Mouse (Mus musculus) E14TG2a.4 (cell line): Measurements from ENCODE around the gene Unc13a.
A peak's percentile ranks its signal among the peaks of the same experiment; 100 is the strongest.

ENCODE experiments used
- H3K27me3 ChIP-seq: 2 replicates; pipeline ENCODE4 v1.6.1; 2014; ENCODE audit warnings: low read length, control low read depth; ENCODE audit not compliant: insufficient read depth
- H3K36me3 ChIP-seq: 2 replicates; pipeline ENCODE4 v1.6.1; 2014; ENCODE audit warnings: low read length, control low read depth; ENCODE audit not compliant: insufficient read depth
- H3K4me1 ChIP-seq: replicated peaks from 2 replicates; pipeline ENCODE4 v1.6.1; 2014; ENCODE audit warnings: low read depth, low read length, control low read depth
- H3K4me3 ChIP-seq: replicated peaks from 2 replicates; pipeline ENCODE4 v1.5.1; 2014; ENCODE audit warnings: mild to moderate bottlenecking, low read length
- H3K9me3 ChIP-seq: 2 replicates; pipeline ENCODE4 v1.6.1; 2014; ENCODE audit warnings: low read length, control low read depth
- CTCF ChIP-seq: conservative IDR thresholded peaks from 2 replicates; pipeline ENCODE4 v1.5.1; 2014; ENCODE audit warnings: low read length
- NANOG ChIP-seq: IDR thresholded peaks from 2 replicates; pipeline ENCODE4 v1.6.1; 2014; ENCODE audit warnings: borderline replicate concordance, low read length, mixed read lengths
- POU5F1 ChIP-seq: IDR thresholded peaks from 2 replicates; pipeline ENCODE4 v1.6.1; 2014; ENCODE audit warnings: low read length, borderline replicate concordance

The Unc13a gene

DNA sequence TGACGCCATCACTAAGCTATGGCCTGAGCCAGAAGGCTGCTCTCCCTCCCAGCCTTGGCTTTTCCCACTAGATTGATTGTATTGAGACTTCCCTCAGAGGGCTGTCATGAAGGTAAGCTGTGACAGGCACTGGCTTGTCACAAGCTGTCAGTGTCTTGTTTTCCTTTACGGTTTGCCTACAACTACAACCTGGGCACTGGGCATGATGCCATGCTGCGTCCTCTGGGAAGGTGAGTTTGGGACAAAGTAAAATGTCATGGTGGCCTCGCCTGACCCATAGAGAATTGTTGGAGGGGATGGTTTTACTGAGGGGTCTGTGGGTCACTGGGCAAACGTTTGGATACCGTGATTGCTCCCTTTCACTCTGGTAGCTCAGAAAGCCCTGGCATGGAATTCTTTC, 33.2 kb downstream of the Unc13a start:
- H3K36me3 ChIP-seq, result peaks cover 10% of the 10 kb centered on the region
- TF ChIP-seq NANOG, result no peak
- no peak overlapping the region for H3K4me3 ChIP-seq
- H3K9me3 ChIP-seq, result no peaks in the 10 kb centered on the region
- H3K4me1 ChIP-seq, result peaks cover 53% of the 10 kb centered on the region
- peaks cover 30% of the 10 kb centered on the region for H3K27me3 ChIP-seq

DNA sequence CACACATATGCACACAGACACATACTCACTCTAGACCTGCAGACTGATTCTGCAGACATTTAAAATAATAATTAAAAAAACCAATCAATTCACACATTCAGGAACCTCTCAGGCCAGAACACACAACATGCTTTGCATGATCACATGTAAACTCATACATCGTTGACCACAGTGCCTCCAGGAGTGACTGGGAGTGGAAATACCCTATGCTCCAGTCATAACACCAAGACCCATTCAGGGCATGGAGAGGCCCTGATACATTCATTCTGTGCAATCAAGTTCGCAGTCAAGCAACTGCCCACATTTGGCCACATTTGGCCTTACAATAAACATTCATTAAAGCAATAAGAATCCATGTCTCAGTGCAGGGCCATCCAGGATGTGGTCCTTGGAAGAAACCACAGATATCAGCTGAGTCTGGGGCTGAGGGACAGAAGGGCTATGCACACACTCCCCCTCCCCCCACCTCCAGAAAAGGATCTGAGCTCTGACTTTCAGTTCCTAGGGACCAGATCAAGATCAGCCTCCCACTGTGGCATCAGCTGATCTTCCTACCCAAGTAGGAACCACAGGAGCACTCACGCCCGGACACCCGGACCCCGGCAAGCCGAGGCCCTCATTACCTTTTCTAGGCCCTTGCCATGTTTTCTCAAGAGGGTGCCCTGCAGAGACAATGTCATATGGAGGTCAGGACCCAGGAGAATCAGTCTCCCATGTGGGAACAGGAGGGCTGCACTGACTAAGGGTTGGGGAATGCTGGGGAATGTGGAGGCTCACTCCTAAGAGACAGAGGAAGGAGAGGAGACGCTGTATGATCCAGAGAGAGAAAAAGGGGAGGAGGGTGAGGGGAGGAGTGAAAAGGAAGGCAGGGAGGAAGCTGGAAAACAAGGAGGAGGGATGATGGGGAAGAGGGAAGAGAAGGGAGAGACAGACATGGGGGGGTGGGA, 34.1 kb downstream of the Unc13a start:
- no peak overlapping the region for H3K4me3 ChIP-seq
- H3K9me3 ChIP-seq, result no peaks in the 10 kb centered on the region
- no peak for TF ChIP-seq POU5F1
- TF ChIP-seq NANOG, result no peak
- no peak for TF ChIP-seq CTCF
- H3K36me3 ChIP-seq, result peaks cover 10% of the 10 kb centered on the region
- H3K27me3 ChIP-seq, result peaks cover 34% of the 10 kb centered on the region
- peaks cover 52% of the 10 kb centered on the region for H3K4me1 ChIP-seq

- peak overlapping the region; percentile 45 for H3K4me3 ChIP-seq
- peaks cover under 1% of the 10 kb centered on the region; the same call in 1 of the 2 replicates for H3K36me3 ChIP-seq
- TF ChIP-seq POU5F1 (no peak), NANOG (no peak), CTCF (no peak)
- no peaks in the 10 kb centered on the region for H3K9me3 ChIP-seq
- H3K27me3 ChIP-seq, result peaks cover 44% of the 10 kb centered on the region
- H3K4me1 ChIP-seq, result peaks cover 74% of the 10 kb centered on the region
These were observed 37.4 kb downstream of the Unc13a start for GRCm38 (mm10) chr8:71633981-71634667.

- no peaks in the 10 kb centered on the region for H3K9me3 ChIP-seq
- peak overlapping the region; percentile 30; the same call in 1 of the 2 replicates for H3K4me3 ChIP-seq
- TF ChIP-seq CTCF, result no peak; the same call in 1 of the 2 replicates
- TF ChIP-seq POU5F1, result no peak
- no peak for TF ChIP-seq NANOG
- peaks cover 73% of the 10 kb centered on the region for H3K4me1 ChIP-seq
- no peaks in the 10 kb centered on the region for H3K36me3 ChIP-seq
- peaks cover 44% of the 10 kb centered on the region for H3K27me3 ChIP-seq
These were observed 38.4 kb downstream of the Unc13a start for GRCm38 (mm10) chr8:71633164-71633563.

DNA sequence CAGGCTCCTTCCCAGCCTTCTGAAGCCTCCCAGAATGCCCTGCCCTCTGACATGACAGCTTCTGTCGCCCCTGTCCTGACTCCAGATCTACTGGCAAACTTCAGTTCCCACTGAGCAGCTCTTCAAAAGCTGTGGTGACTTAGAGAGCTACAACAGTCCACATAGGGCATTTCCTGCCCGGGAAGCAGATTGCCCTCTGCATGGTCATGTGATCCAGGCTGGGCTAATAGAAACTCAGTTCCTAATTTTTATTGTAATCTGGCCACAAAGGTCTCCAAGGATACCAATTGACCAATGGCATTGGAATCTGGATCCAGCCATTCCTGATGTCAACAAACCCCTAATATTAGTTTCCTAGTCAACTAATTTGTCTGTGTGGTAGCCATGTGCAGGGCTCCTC, 39.7 kb downstream of the Unc13a start:
- TF ChIP-seq CTCF (no peak), NANOG (no peak), POU5F1 (no peak)
- Histone ChIP-seq H3K9me3 (no peaks in the 10 kb centered on the region), H3K4me1 (peaks cover 77% of the 10 kb centered on the region), H3K36me3 (no peaks in the 10 kb centered on the region), H3K4me3 (no peak overlapping the region), H3K27me3 (peaks cover 44% of the 10 kb centered on the region)

DNA sequence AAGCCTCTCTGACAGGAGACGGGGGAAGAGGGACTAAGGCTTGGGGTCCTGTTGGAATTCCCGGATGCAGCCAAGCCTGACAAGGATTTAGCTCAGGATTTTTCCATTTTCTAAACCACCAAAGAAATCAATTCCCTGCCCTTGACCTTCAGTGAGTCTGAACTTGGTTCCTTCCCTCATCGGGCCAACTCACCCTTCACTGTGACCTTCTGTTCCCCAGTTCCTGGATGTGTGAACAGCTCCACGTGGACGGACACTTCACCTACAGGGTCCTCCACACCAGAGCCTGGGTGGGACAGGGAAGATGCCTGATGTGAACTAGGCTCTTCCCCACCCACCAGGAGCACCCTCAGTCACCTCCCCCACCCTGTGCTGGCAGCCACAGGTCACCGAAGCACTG, 40.8 kb downstream of the Unc13a start:
- no peak for TF ChIP-seq POU5F1
- TF ChIP-seq CTCF, result no peak
- TF ChIP-seq NANOG, result no peak
- Histone ChIP-seq H3K4me1 (peaks cover 88% of the 10 kb centered on the region), H3K27me3 (peaks cover 36% of the 10 kb centered on the region), H3K9me3 (no peaks in the 10 kb centered on the region), H3K36me3 (peaks cover 8% of the 10 kb centered on the region), H3K4me3 (peak overlapping the region; percentile 84)

- no peaks in the 10 kb centered on the region for H3K9me3 ChIP-seq
- TF ChIP-seq CTCF, result no peak
- no peak for TF ChIP-seq POU5F1
- TF ChIP-seq NANOG, result no peak
- peak overlapping the region; percentile 84 for H3K4me3 ChIP-seq
- H3K27me3 ChIP-seq, result peaks cover 26% of the 10 kb centered on the region
- H3K36me3 ChIP-seq, result peaks cover 17% of the 10 kb centered on the region
- peaks cover 87% of the 10 kb centered on the region for H3K4me1 ChIP-seq
These were observed 41.8 kb downstream of the Unc13a start for GRCm38 (mm10) chr8:71629781-71630212.

DNA sequence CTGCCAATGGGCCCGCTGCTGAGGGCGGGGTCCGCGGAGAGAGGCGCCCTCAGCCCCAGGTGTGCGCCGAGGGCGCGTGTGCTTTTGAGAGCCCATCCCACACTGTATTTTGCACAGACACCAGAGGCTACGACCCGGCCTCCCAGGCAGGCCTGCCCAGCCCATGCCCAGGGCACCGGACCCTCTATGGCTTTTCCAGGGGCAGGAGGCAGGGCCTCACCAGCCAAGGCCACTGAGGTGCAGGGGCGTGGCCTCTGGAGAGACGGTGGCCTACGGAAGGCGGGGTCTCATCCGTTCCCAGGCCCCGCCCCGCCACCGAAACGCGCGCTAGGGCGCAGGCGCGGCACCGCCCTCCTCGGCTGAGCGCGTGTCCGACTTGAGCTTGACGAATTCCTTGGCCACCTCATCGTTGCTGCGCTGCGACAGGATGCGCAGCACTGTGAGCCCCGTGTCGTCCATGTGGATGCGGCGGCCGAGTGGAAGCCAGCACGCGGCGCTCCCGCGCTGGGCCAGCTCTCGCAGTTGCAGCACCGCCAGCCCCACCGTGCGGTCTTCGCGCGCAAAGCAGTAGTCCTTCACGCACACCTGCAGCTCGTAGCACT, 42.4 kb downstream of the Unc13a start:
- Histone ChIP-seq H3K9me3 (no peaks in the 10 kb centered on the region), H3K36me3 (peaks cover 23% of the 10 kb centered on the region), H3K4me3 (peak overlapping the region; percentile 84), H3K4me1 (peaks cover 81% of the 10 kb centered on the region), H3K27me3 (peaks cover 21% of the 10 kb centered on the region)
- TF ChIP-seq POU5F1, result no peak
- TF ChIP-seq CTCF, result no peak
- no peak for TF ChIP-seq NANOG
